Mouse (Mus musculus): ENCODE results near the gene Ankrd49.

The Ankrd49 gene

GRCm38 (mm10) chr9:14784039-14785002 lies at the start of gene Ankrd49, which contains the start of gene Mre11a:
TSS of gene Ankrd49 (minus strand) at chr9:14784856.
TSS of gene Mre11a (plus strand) at chr9:14784654.
- peak; percentile 95 for DNase-seq

- DNase-seq: no peak
Observed at GRCm38 (mm10) chr9:14832046-14832445, 47.4 kb upstream of the Ankrd49 start.

- DNase-seq: no peak
Observed at GRCm38 (mm10) chr9:14827875-14828274, 43.2 kb upstream of the Ankrd49 start.

GRCm38 (mm10) chr9:14824840-14825239 lies 40.2 kb upstream of the Ankrd49 start:
- DNase-seq: no peak

GRCm38 (mm10) chr9:14821396-14821795 lies 36.7 kb upstream of the Ankrd49 start:
- DNase-seq: no peak

GRCm38 (mm10) chr9:14810111-14810510 lies 25.5 kb upstream of the Ankrd49 start:
- no peak for DNase-seq

- DNase-seq: no peak
Observed at GRCm38 (mm10) chr9:14806786-14807185, 22.1 kb upstream of the Ankrd49 start.

GRCm38 (mm10) chr9:14805714-14806113 lies 21.1 kb upstream of the Ankrd49 start:
- no peak for DNase-seq

- DNase-seq: no peak
Observed at GRCm38 (mm10) chr9:14787356-14787755, 2.7 kb upstream of the Ankrd49 start.

- DNase-seq: no peak
Observed at GRCm38 (mm10) chr9:14778341-14778740, 6.3 kb downstream of the Ankrd49 start.

GRCm38 (mm10) chr9:14773813-14774212 lies 10.8 kb downstream of the Ankrd49 start:
- DNase-seq: no peak

- DNase-seq: no peak
Observed at GRCm38 (mm10) chr9:14772074-14772473, 12.6 kb downstream of the Ankrd49 start.

GRCm38 (mm10) chr9:14770803-14771471 lies 13.7 kb downstream of the Ankrd49 start, which contains the start of gene 1700012B09Rik:
TSS of gene 1700012B09Rik (minus strand) at chr9:14771030.
- DNase-seq: no peak

- no peak for DNase-seq
Observed at GRCm38 (mm10) chr9:14769811-14770210, 14.8 kb downstream of the Ankrd49 start.

GRCm38 (mm10) chr9:14764765-14765164 lies 19.9 kb downstream of the Ankrd49 start:
- peak; percentile 77 for DNase-seq

- DNase-seq: no peak
Observed at GRCm38 (mm10) chr9:14759261-14759660, 25.4 kb downstream of the Ankrd49 start.

GRCm38 (mm10) chr9:14758590-14758989 lies 26.1 kb downstream of the Ankrd49 start:
- DNase-seq: no peak

- no peak for DNase-seq
Observed at GRCm38 (mm10) chr9:14754469-14754868, 30.2 kb downstream of the Ankrd49 start.

- no peak for DNase-seq
Observed at GRCm38 (mm10) chr9:14753947-14754346, 30.7 kb downstream of the Ankrd49 start.

GRCm38 (mm10) chr9:14752001-14752522 lies 32.6 kb downstream of the Ankrd49 start, which contains the start of gene Fut4:
TSS of gene Fut4 (minus strand) at chr9:14752393.
- peak; percentile 83 for DNase-seq

GRCm38 (mm10) chr9:14751503-14752000 lies 33.1 kb downstream of the Ankrd49 start:
- peak; percentile 40 for DNase-seq

GRCm38 (mm10) chr9:14750901-14751502 lies 33.7 kb downstream of the Ankrd49 start:
- peak; percentile 14 for DNase-seq
